Mouse (Mus musculus) kidney, adult 8-10 months (tissue): ENCODE data around the gene Cog7.

Experiments used
- DNase-seq, 2 experiments: peaks; one replicate each; pipeline ENCODE4 v3.0.0; 2022

Gene Cog7

GRCm38 (mm10) chr7:121981307-121981871 is at the start of gene Cog7:
Cog7 (minus strand) TSS chr7:121981711.
- DNase-seq = peak; percentile 88 to 92

- peak; percentile 46 to 82 for DNase-seq
These were observed 40.6 kb upstream of the Cog7 start for GRCm38 (mm10) chr7:122022131-122022530.

GRCm38 (mm10) chr7:122020667-122021354 is 39.3 kb upstream of the Cog7 start, which contains the start of gene Gga2:
Gga2 (minus strand) TSS chr7:122021222.
- DNase-seq = peak; percentile 92

- DNase-seq = no peak
These were observed 38.8 kb upstream of the Cog7 start for GRCm38 (mm10) chr7:122020273-122020666.

- no peak for DNase-seq
These were observed 37.5 kb upstream of the Cog7 start for GRCm38 (mm10) chr7:122018978-122019377.

- no peak for DNase-seq
These were observed 36.7 kb upstream of the Cog7 start for GRCm38 (mm10) chr7:122018247-122018646.

- peak; percentile 61 to 68 for DNase-seq
These were observed 34.2 kb upstream of the Cog7 start for GRCm38 (mm10) chr7:122015734-122016133.

- DNase-seq = peak in 1 of 2 experiments; percentile 40
These were observed 33.6 kb upstream of the Cog7 start for GRCm38 (mm10) chr7:122015105-122015504.

GRCm38 (mm10) chr7:122012949-122013348 is 31.4 kb upstream of the Cog7 start:
- no peak for DNase-seq

GRCm38 (mm10) chr7:122012370-122012769 is 30.9 kb upstream of the Cog7 start:
- no peak for DNase-seq

GRCm38 (mm10) chr7:122000396-122000795 is 18.9 kb upstream of the Cog7 start:
- no peak for DNase-seq

- no peak for DNase-seq
These were observed 14.4 kb upstream of the Cog7 start for GRCm38 (mm10) chr7:121995961-121996360.

- DNase-seq = peak; percentile 32 to 66
These were observed 6.5 kb downstream of the Cog7 start for GRCm38 (mm10) chr7:121975031-121975430.

- no peak for DNase-seq
These were observed 9.8 kb downstream of the Cog7 start for GRCm38 (mm10) chr7:121971698-121972097.

GRCm38 (mm10) chr7:121970250-121970649 is 11.3 kb downstream of the Cog7 start:
- no peak for DNase-seq

GRCm38 (mm10) chr7:121968816-121969215 is 12.7 kb downstream of the Cog7 start:
- DNase-seq = no peak

- DNase-seq = no peak
These were observed 13.3 kb downstream of the Cog7 start for GRCm38 (mm10) chr7:121968242-121968641.

- DNase-seq = no peak
These were observed 15.3 kb downstream of the Cog7 start for GRCm38 (mm10) chr7:121966169-121966568.

GRCm38 (mm10) chr7:121963883-121964398 is 17.6 kb downstream of the Cog7 start:
- peak; percentile 31 to 59 for DNase-seq

- DNase-seq = no peak
These were observed 18.9 kb downstream of the Cog7 start for GRCm38 (mm10) chr7:121962571-121962959.

GRCm38 (mm10) chr7:121961913-121962570 is 19.5 kb downstream of the Cog7 start:
- DNase-seq = no peak

GRCm38 (mm10) chr7:121955802-121956201 is 25.7 kb downstream of the Cog7 start:
- DNase-seq = no peak

GRCm38 (mm10) chr7:121954891-121955669 is 26.4 kb downstream of the Cog7 start:
- peak in 1 of 2 experiments; percentile 22 for DNase-seq
